Mouse (Mus musculus): Measurements from ENCODE around the gene Pllp. TPM values are rescaled to one million over a fixed set of nuclear protein-coding genes. Genes with fewer than 3 reads are reported as not detected.

Gene Pllp
- 0.34 and 0.38 TPM in 2 replicates for polyA plus RNA-seq (2016; fragmentation: Nextera tagmentation; extraction: Ambion mirVana)

DNA sequence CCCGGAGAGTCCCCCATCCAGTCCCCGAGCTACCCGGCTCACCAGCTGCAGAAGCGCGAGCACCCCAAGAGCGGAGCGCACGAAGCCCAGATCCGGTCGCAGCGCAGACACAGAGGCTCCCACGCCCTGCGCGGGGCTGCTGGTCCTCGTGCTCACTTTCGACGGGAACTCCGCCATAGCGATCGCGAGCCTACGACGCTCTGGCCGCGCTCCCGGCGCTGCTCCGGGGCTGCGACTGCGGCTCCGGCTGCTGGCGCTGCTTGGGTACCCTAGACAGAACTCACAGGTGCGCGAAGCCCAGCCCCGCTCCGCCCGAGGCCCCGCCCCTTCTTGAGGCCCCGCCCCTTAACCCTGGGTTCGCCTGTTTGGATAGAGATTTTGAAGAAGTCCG, at the start of gene Pllp:
Gene Pllp (minus strand): TSS at position 285 of the 391 bp plus-strand sequence.
- H3K27ac ChIP-seq (replicated peaks), result no peak within 1 kb of the TSS
- 2% methylated on average over 41 of the region's 41 CpGs for WGBS
- peak within 1 kb of the TSS; percentile 31 for H3K9ac ChIP-seq (replicated peaks)
- H3K27me3 ChIP-seq, result peaks cover 62% of the 10 kb centered on the region
- ATAC-seq (ENCODE audit: low FRiP score, low read depth), result peak; percentile 49
- H3K4me1 ChIP-seq, result peaks cover 17% of the 10 kb centered on the region
- no peaks in the 10 kb centered on the region for H3K36me3 ChIP-seq
- no peaks in the 10 kb centered on the region for H3K9me3 ChIP-seq
- H3K4me3 ChIP-seq, result peak within 1 kb of the TSS; percentile 44
- peak within 1 kb of the TSS; percentile 74 for H3K4me2 ChIP-seq (replicated peaks)

DNA sequence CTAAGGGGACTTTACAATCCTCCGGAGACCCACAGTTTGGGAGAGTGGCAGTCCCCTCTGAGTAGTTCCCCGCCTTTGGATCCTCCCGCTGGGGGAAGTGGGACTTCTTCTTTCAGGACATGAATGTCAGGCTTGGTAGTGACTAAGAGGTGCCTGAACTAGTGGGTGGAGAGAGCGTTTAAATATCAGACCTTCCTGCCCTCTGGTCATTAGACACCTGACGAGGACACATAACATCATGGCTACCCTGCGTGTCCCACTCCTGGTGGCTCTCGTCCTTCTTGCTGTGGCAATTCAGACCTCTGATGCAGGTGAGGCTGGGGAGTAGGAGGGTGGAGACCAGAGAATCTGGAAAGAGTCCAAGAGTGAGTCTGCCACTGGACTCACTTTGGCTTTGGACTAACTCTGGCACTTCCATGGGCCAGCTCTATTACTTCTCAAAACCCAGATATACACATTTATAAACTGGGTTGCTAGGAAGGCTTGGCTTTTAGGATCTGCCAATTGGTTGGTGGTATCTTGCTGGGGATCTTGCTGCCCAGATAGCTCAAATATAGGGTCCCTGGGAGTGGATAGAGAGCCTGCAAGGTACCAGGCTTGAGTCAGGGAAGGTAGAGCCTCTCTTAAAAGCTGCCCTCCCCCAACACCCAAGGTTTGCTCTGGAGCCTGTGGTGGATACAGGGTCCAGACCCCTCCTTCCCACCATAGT, 49.6 kb upstream of the Pllp start, which contains the start of gene Ccl22:
Gene Ccl22 (plus strand): TSS at position 115 of the 709 bp plus-strand sequence.
- Histone ChIP-seq H3K4me3 (no peak within 1 kb of the TSS), H3K9ac (replicated peaks) (no peak within 1 kb of the TSS), H3K4me2 (replicated peaks) (no peak within 1 kb of the TSS), H3K27ac (replicated peaks) (no peak within 1 kb of the TSS), H3K4me1 (no peaks in the 10 kb centered on the region), H3K36me3 (no peaks in the 10 kb centered on the region), H3K27me3 (no peaks in the 10 kb centered on the region), H3K9me3 (no peaks in the 10 kb centered on the region)
- no peak for ATAC-seq (ENCODE audit: low FRiP score, low read depth)
- WGBS, result 93% methylated on average over 7 of the region's 7 CpGs

DNA sequence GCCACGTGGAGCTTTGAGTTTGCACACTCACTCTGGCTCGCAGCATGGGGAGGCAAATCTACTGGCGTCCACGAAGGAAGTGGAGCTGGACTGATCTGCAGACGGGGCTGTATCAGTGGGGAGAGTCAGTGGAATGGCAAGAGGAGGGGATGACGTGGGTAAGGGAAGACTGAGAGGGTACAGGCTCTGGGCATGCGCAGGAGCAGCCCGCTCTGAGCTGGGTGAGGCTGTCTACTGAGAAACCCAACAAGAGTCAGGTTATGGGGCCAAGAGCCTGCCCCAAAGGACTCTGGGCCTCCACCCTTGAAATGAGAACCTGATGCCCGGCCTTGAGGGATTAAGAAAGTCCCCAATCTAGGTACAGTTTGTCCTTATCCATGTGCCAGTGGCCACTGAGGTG, 48.9 kb upstream of the Pllp start:
- WGBS, result 86% methylated on average over 9 of the region's 9 CpGs
- H3K9ac ChIP-seq (replicated peaks), result no peak overlapping the region
- H3K4me3 ChIP-seq, result no peak overlapping the region
- no peaks in the 10 kb centered on the region for H3K27me3 ChIP-seq
- no peaks in the 10 kb centered on the region for H3K9me3 ChIP-seq
- H3K4me2 ChIP-seq (replicated peaks), result no peak overlapping the region
- no peak for ATAC-seq (ENCODE audit: low FRiP score, low read depth)
- no peaks in the 10 kb centered on the region for H3K4me1 ChIP-seq
- no peak overlapping the region for H3K27ac ChIP-seq (replicated peaks)
- no peaks in the 10 kb centered on the region for H3K36me3 ChIP-seq

DNA sequence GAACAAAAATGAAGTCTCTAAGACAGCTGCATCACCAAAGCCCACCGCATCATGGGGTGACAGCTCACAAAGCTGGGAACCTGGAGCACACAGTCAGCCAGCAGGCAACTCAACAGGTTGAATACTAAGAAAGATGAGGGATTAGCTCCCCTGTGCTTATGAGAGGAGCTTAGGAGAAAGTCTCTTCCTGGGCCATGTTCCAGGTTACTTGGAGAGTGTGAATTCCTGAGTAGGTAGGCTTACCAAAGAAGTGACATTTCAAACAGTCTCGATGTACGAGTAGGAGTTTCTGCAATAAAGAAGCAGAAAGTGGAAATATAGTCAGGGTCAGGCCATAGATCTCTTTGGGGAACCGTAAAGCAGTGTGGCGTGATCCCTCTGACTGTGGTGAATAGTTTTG, 48.4 kb upstream of the Pllp start:
- Histone ChIP-seq H3K27me3 (no peaks in the 10 kb centered on the region), H3K4me2 (replicated peaks) (no peak overlapping the region), H3K27ac (replicated peaks) (no peak overlapping the region), H3K9ac (replicated peaks) (no peak overlapping the region), H3K9me3 (no peaks in the 10 kb centered on the region), H3K4me1 (no peaks in the 10 kb centered on the region), H3K36me3 (no peaks in the 10 kb centered on the region), H3K4me3 (no peak overlapping the region)
- 88% methylated on average over 5 of the region's 5 CpGs for WGBS
- ATAC-seq (ENCODE audit: low FRiP score, low read depth), result no peak

DNA sequence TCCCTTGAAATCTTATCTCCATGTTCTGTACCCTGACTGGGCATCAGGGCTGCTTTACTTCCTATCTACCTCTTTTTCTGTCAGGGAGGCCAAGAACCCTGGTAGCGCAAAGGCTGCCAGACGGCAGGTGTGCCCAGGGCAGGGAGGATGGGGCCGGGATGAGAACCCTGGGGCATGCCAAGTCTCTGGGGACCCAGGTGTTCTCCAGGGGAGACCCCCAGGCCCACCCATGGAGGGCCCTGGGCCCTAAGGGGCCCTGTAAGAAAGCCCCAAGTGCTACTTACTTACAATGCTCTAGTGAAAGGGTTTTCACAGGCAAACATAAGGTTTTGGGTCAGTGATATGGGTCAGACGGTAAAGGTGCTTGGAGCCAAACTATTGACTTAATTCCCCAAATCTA, 45.6 kb upstream of the Pllp start:
- 87% methylated on average over 4 of the region's 4 CpGs for WGBS
- H3K4me3 ChIP-seq, result no peak overlapping the region
- H3K9ac ChIP-seq (replicated peaks), result no peak overlapping the region
- H3K36me3 ChIP-seq, result no peaks in the 10 kb centered on the region
- no peaks in the 10 kb centered on the region for H3K4me1 ChIP-seq
- ATAC-seq (ENCODE audit: low FRiP score, low read depth), result no peak
- H3K27ac ChIP-seq (replicated peaks), result no peak overlapping the region
- no peaks in the 10 kb centered on the region for H3K27me3 ChIP-seq
- H3K4me2 ChIP-seq (replicated peaks), result no peak overlapping the region
- no peaks in the 10 kb centered on the region for H3K9me3 ChIP-seq

DNA sequence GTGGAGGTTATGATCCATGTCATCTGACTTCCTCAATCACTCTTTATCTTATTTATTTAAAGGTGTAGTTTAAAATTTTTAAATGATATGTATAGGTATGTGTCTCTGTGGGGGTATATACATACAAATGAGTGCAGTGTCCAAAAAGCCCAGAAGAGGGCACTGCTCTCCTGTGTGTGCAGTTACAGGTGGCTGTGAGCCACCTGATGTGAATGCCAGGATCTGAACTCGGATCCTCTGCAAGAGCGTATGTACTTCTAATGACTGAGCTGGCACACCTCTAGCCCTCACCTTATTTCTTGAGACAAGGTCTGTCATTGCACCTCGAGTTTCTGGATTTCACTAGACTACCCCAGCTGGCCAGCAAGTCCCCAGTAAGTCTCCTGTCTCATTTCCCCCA, 44.5 kb upstream of the Pllp start:
- H3K9me3 ChIP-seq, result no peaks in the 10 kb centered on the region
- no peak overlapping the region for H3K27ac ChIP-seq (replicated peaks)
- H3K36me3 ChIP-seq, result no peaks in the 10 kb centered on the region
- no peak overlapping the region for H3K9ac ChIP-seq (replicated peaks)
- no peaks in the 10 kb centered on the region for H3K27me3 ChIP-seq
- no peak overlapping the region for H3K4me3 ChIP-seq
- no peak for ATAC-seq (ENCODE audit: low FRiP score, low read depth)
- H3K4me1 ChIP-seq, result no peaks in the 10 kb centered on the region
- H3K4me2 ChIP-seq (replicated peaks), result no peak overlapping the region
- 92% methylated on average over 3 of the region's 3 CpGs for WGBS

DNA sequence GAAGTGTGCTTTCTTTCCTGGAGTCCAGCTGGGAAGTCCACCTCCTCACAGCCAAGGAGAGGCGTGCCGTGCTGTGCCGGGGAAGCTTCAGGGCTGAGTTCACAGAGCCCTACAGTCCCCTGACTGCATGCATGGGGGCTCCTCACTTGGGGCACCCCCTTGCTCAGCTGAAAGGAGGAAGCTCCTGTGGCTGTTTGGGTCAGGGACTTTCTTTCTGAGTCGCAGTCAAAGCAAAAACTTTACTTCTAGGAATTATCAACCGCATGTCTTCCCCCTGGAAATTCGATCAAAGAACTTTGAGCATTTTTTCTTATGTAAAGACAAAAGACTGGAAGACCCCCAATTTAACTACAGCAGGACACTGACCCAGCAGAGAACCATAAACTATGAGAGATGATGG, 43.8 kb upstream of the Pllp start:
- no peaks in the 10 kb centered on the region for H3K27me3 ChIP-seq
- WGBS, result 80% methylated on average over 6 of the region's 6 CpGs
- H3K4me3 ChIP-seq, result no peak overlapping the region
- H3K9ac ChIP-seq (replicated peaks), result no peak overlapping the region
- no peak for ATAC-seq (ENCODE audit: low FRiP score, low read depth)
- no peaks in the 10 kb centered on the region for H3K9me3 ChIP-seq
- no peaks in the 10 kb centered on the region for H3K4me1 ChIP-seq
- H3K36me3 ChIP-seq, result no peaks in the 10 kb centered on the region
- no peak overlapping the region for H3K27ac ChIP-seq (replicated peaks)
- no peak overlapping the region for H3K4me2 ChIP-seq (replicated peaks)

DNA sequence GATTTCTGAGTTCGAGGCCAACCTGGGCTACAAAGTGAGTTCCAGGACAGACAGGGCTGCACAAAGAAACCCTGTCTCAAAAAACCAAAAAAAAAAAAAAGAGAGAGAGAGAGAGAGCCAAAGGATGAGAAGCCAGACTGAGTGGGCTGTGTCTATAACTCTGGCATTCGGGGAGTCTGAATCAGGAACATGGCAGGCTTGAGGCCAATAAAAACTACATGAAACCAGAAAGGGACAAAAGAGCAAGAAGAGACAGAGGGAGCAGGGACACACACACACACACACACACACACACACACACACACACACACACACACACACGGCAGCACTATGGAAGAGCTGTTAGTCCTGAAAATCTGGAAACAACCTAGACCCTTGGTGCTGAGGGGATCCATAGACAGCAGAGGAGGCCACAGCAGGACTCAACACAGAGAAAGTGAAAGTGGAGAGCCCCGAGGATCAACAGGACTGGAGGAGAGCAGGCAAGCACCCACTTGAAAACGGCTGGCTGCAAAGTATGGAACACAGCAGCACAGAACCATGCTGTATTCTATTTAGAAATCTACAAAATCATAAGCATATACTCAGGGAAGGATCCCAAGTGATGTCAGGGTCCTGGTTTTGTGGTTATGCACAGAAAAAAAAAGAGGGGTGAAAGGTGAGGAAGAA, 39.5 kb upstream of the Pllp start:
- ATAC-seq (ENCODE audit: low FRiP score, low read depth), result no peak
- Histone ChIP-seq H3K9ac (replicated peaks) (no peak overlapping the region), H3K27me3 (no peaks in the 10 kb centered on the region), H3K27ac (replicated peaks) (no peak overlapping the region), H3K9me3 (no peaks in the 10 kb centered on the region), H3K36me3 (no peaks in the 10 kb centered on the region), H3K4me1 (no peaks in the 10 kb centered on the region), H3K4me2 (replicated peaks) (no peak overlapping the region), H3K4me3 (no peak overlapping the region)
- WGBS, result 74% methylated on average over 5 of the region's 5 CpGs

DNA sequence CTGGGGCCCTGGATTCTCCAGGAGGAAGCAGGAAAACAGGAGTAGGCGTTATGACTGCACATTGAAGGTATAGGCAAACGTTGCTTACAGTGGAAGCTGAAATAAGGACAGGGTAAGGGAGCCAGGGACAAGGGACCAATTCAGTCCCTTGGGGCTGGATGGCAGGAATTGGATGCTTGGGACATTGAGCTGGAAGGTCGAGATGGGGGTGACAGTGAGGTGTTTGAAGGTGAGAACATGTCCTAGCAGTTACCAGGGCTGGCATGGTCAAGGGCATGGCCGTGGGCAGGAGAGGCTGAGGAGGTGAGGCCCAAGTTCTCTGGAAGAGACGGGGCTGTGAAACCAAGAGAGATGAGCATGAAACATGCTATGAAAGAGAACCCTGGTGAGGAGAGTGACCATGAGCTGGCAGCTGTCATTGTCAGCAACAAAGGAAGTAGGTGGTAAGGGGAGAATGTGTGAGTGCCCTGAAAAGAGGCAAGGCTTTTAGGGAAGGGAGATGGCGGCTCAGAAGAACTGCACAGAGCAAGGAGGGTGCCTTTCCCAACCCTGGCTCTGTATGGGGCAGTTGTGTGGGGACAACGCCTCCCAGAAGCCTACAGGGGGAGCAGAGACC, 38.8 kb upstream of the Pllp start:
- no peaks in the 10 kb centered on the region for H3K36me3 ChIP-seq
- no peak overlapping the region for H3K4me3 ChIP-seq
- no peak overlapping the region for H3K27ac ChIP-seq (replicated peaks)
- no peaks in the 10 kb centered on the region for H3K4me1 ChIP-seq
- no peak for ATAC-seq (ENCODE audit: low FRiP score, low read depth)
- H3K9me3 ChIP-seq, result no peaks in the 10 kb centered on the region
- H3K27me3 ChIP-seq, result no peaks in the 10 kb centered on the region
- H3K9ac ChIP-seq (replicated peaks), result no peak overlapping the region
- no peak overlapping the region for H3K4me2 ChIP-seq (replicated peaks)
- WGBS, result 74% methylated on average over 7 of the region's 7 CpGs

DNA sequence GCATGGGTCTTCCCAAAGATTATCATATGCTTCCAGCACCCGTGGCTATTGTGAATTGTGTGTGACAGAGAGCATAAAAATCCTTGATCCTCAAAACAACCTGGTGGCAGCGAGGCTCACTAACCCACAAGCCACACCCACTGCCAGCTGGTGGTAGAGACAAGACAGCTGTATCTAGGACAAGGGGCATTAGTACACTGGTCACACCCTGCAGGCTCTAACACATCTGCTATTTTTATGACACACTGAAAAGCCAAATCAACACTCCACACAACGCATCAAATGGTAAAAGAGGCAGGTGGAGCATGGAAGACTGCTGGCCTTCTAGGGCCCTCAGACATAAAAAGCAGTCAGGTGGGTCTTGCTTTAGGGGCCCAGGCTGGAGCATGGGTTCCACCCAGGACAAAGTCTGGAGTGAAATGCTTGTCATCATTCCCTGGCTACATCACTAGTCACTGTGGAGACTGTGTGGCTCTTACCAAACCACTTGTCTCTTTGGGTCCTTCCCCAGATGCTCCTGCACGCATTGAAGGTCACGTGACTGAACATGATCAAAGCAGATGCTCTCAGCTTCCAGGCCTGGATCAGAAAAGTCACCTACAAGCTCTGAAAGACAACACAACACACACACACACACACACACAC, 37.9 kb upstream of the Pllp start:
- no peak overlapping the region for H3K4me3 ChIP-seq
- WGBS, result 74% methylated on average over 5 of the region's 5 CpGs

DNA sequence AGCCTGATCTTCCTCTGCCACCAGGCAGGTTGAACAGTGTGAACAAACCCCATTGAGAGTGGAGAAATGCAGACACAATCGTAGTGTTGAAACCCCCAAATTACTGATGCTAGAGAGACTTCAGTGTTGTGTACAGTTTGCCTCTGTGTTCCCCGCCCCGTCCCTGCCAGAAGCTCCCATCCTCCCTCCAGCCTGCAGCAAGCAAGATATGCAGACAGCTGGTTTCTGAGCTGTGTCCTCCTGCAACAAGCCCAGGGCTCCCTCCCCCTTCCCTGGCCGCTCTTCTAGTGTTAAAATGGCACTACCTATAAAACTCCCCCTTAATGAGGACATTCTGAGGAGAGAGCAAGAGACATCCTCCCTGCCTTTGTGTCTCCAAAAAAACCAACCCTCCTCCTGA, 33.2 kb upstream of the Pllp start:
- Histone ChIP-seq H3K9me3 (no peaks in the 10 kb centered on the region), H3K27ac (replicated peaks) (no peak overlapping the region), H3K9ac (replicated peaks) (no peak overlapping the region), H3K27me3 (no peaks in the 10 kb centered on the region), H3K4me3 (no peak overlapping the region), H3K4me2 (replicated peaks) (no peak overlapping the region), H3K4me1 (no peaks in the 10 kb centered on the region), H3K36me3 (no peaks in the 10 kb centered on the region)
- 75% methylated on average over 4 of the region's 4 CpGs for WGBS
- ATAC-seq (ENCODE audit: low FRiP score, low read depth), result no peak

More for the DNA sequence above, 37.9 kb upstream of the Pllp start:
- Histone ChIP-seq H3K27me3 (no peaks in the 10 kb centered on the region), H3K27ac (replicated peaks) (no peak overlapping the region), H3K4me1 (no peaks in the 10 kb centered on the region), H3K9ac (replicated peaks) (no peak overlapping the region), H3K9me3 (no peaks in the 10 kb centered on the region), H3K36me3 (no peaks in the 10 kb centered on the region), H3K4me2 (replicated peaks) (no peak overlapping the region)
- ATAC-seq (ENCODE audit: low FRiP score, low read depth), result no peak

DNA sequence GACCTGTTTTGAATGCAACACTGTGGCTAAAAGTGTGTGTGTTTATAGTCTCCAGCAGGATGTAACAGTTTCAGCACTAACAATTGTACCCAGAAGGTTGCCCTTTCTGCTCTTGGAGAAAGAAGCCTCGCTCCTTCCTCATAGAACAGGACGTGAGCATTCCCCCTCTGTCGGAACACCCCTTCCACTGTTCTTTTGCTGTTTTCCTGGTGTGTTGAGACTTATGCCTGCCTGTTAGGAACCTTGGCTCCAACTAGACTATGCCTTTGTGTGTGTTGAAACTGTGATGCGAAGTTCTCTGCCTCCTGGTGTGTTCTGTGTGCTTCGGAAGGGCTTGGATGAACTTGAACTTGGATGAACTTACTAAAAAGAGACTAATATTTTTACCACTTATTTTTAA, 29.9 kb upstream of the Pllp start:
- ATAC-seq (ENCODE audit: low FRiP score, low read depth), result no peak
- Histone ChIP-seq H3K27me3 (no peaks in the 10 kb centered on the region), H3K36me3 (no peaks in the 10 kb centered on the region), H3K4me3 (no peak overlapping the region), H3K27ac (replicated peaks) (no peak overlapping the region), H3K4me2 (replicated peaks) (no peak overlapping the region), H3K9ac (replicated peaks) (no peak overlapping the region), H3K4me1 (no peaks in the 10 kb centered on the region), H3K9me3 (no peaks in the 10 kb centered on the region)
- 90% methylated on average over 5 of the region's 5 CpGs for WGBS
